ENCODE assay signal across 28 mouse cellular contexts in the genomic region with DNA sequence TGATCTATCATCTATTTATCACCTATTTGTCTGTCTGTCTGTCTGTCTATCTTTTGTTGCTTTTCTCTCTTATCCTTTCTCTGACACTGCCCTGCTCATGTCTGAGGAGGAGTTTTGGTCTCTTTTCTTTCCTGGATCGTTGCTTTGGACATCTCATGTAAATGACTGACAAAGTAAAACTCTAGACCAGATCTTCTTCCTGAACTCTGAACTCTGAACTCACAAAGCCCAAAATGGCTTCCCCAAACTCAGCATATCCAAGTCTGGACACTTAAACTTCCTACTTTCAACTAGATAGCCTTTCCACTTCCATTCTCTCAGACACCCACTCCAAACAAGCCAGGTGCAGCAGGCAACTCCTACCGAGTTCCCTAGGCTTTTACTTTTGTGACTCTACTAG.
"Had no signal": no experiment of that assay in that cellular context is flagged by ENCODE, and none has a peak within 500 bp of the region (broad histone marks: within the 10 kb centered on the region; RNA-seq: fewer than 3 reads in every experiment).

No protein-coding gene starts in this region.

- ATAC-seq: forebrain, embryonic 13.5 days; forebrain, embryonic 14.5 days; forebrain, embryonic 15.5 days; forebrain, embryonic 16.5 days; forebrain, postnatal 0 days had no signal

- H3K27ac ChIP-seq: embryonic facial prominence, embryonic 10.5 days; embryonic facial prominence, embryonic 12.5 days; embryonic facial prominence, embryonic 13.5 days; embryonic facial prominence, embryonic 15.5 days; forebrain, embryonic 10.5 days; forebrain, embryonic 12.5 days; forebrain, embryonic 13.5 days; forebrain, embryonic 15.5 days; gastrocnemius, adult 2 months had no signal

- H3K9ac ChIP-seq: embryonic facial prominence, embryonic 12.5 days; embryonic facial prominence, embryonic 13.5 days; embryonic facial prominence, embryonic 15.5 days; forebrain, embryonic 12.5 days; forebrain, embryonic 13.5 days; forebrain, embryonic 15.5 days; forebrain, postnatal 0 days had no signal

- H3K27me3 ChIP-seq: embryonic facial prominence, embryonic 12.5 days; embryonic facial prominence, embryonic 13.5 days; embryonic facial prominence, embryonic 15.5 days; forebrain, embryonic 12.5 days; forebrain, embryonic 13.5 days; forebrain, embryonic 15.5 days had no signal

- H3K9me3 ChIP-seq: embryonic facial prominence, embryonic 10.5 days; embryonic facial prominence, embryonic 12.5 days; embryonic facial prominence, embryonic 13.5 days; embryonic facial prominence, embryonic 15.5 days; forebrain, embryonic 10.5 days; forebrain, embryonic 12.5 days; forebrain, embryonic 13.5 days; forebrain, embryonic 15.5 days had no signal

- H3K4me3 ChIP-seq: embryonic facial prominence, embryonic 10.5 days; embryonic facial prominence, embryonic 12.5 days; embryonic facial prominence, embryonic 13.5 days; embryonic facial prominence, embryonic 15.5 days; erythroblast, embryonic 14.5 days; forebrain, embryonic 10.5 days; forebrain, embryonic 12.5 days; forebrain, embryonic 13.5 days; forebrain, embryonic 15.5 days; gastrocnemius, adult 2 months had no signal

- DNase-seq: cerebellum, adult 2 months; cerebellum, adult 8-10 months; cerebellum, adult 9-10 months; cerebellum, adult 9-11 months; cerebellum, postnatal 10 days; cerebellum, postnatal 14 days; cerebellum, postnatal 25 days; cerebellum, postnatal 36 days; embryo, embryonic 11 days; forebrain, postnatal 0 days; gastrocnemius, adult 2 months; gastrocnemius, postnatal 10 days; gastrocnemius, postnatal 14 days; gastrocnemius, postnatal 25 days; gastrocnemius, postnatal 36 days; heart, adult 11 months; heart, adult 18-20 months had no signal

- H3K4me2 ChIP-seq: embryonic facial prominence, embryonic 12.5 days; embryonic facial prominence, embryonic 13.5 days; embryonic facial prominence, embryonic 15.5 days; forebrain, embryonic 12.5 days; forebrain, embryonic 13.5 days; forebrain, embryonic 15.5 days had no signal

- H3K36me3 ChIP-seq: embryonic facial prominence, embryonic 10.5 days; embryonic facial prominence, embryonic 12.5 days; embryonic facial prominence, embryonic 13.5 days; embryonic facial prominence, embryonic 15.5 days; forebrain, embryonic 10.5 days; forebrain, embryonic 12.5 days; forebrain, embryonic 15.5 days had no signal

- H3K4me1 ChIP-seq: embryonic facial prominence, embryonic 10.5 days; embryonic facial prominence, embryonic 12.5 days; embryonic facial prominence, embryonic 13.5 days; embryonic facial prominence, embryonic 15.5 days; forebrain, embryonic 10.5 days; forebrain, embryonic 12.5 days; forebrain, embryonic 13.5 days; forebrain, embryonic 15.5 days had no signal
